Mouse (Mus musculus): ENCODE measurements around the gene Abca14. TPM values are rescaled to one million over a fixed set of nuclear protein-coding genes. Genes with fewer than 3 reads are reported as not detected.
A peak's percentile ranks its signal among the peaks of the same experiment; 100 is the strongest.
"Not testable (repeated sequence)": the region's sequence is repeated elsewhere in the genome, so short reads cannot be mapped to it uniquely, and the experiment has no call there.

Abca14 gene
- total RNA-seq, 1 experiment from 2014 or later, result not detected

DNA sequence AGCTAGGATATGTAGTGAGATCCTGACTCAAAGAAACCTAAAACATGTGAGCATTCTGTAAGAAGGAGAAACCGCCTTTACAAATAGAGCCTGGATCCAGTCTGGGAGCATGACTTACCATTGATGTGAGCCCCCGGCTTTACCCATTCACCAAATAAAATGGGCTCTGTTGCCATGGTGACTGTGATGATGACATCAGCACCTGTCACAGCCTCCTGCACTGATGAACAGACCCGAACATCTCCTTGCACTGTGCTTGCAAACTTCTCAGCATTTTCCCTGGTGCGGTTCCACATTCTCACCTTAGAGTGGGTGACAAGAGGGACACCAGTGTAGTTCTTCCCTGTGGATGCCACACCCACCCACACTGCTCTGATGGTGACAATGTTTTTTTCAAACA, 8.6 kb upstream of the Abca14 start:
- no peak for ATAC-seq (replicated peaks; ENCODE audit: low read depth, poor library complexity, severe bottlenecking)

GRCm38 (mm10) chr7:120201231-120201744, 2.5 kb upstream of the Abca14 start:
- no peak for ATAC-seq (replicated peaks; ENCODE audit: low read depth, poor library complexity, severe bottlenecking)

GRCm38 (mm10) chr7:120201771-120202170, 2.0 kb upstream of the Abca14 start, which contains the start of gene Crym:
TSS of gene Crym (minus strand) at chr7:120202111.
- ATAC-seq (replicated peaks; ENCODE audit: low read depth, poor library complexity, severe bottlenecking), result no peak

GRCm38 (mm10) chr7:120205989-120206388, 2.2 kb downstream of the Abca14 start:
- ATAC-seq (replicated peaks; ENCODE audit: low read depth, poor library complexity, severe bottlenecking), result no peak

GRCm38 (mm10) chr7:120228541-120228940, 24.8 kb downstream of the Abca14 start:
- ATAC-seq (replicated peaks; ENCODE audit: low read depth, poor library complexity, severe bottlenecking), result no peak

DNA sequence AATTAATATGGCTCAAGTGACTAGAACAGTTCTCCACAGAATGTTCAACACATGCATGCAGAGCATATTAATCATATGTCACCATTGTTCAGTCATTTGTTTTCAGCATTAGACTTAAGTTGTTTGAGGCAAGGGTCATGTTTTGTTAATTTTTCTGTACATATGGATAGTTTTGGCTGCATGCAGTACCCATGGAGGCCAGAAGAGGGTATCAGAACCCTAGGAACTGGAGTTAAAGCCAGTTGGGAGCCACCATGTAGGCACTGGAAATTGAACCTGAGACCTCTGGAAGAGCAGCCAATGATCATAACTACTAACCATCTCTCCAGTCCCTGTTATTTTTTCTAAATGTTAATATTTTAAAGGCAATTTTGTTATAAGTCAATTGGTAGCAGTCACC, 37.3 kb downstream of the Abca14 start:
- 0 out of 2 replicates have a peak, but pooled peaks have one; percentile 54 for ATAC-seq (replicated peaks; ENCODE audit: low read depth, poor library complexity, severe bottlenecking)

GRCm38 (mm10) chr7:120271135-120271991, 67.6 kb downstream of the Abca14 start:
- no peak for ATAC-seq (replicated peaks; ENCODE audit: low read depth, poor library complexity, severe bottlenecking)

- no peak for ATAC-seq (replicated peaks; ENCODE audit: low read depth, poor library complexity, severe bottlenecking)
Measured at GRCm38 (mm10) chr7:120272110-120272509, 68.3 kb downstream of the Abca14 start.

GRCm38 (mm10) chr7:120285286-120285685, 81.5 kb downstream of the Abca14 start:
- ATAC-seq (replicated peaks; ENCODE audit: low read depth, poor library complexity, severe bottlenecking), result no peak

DNA sequence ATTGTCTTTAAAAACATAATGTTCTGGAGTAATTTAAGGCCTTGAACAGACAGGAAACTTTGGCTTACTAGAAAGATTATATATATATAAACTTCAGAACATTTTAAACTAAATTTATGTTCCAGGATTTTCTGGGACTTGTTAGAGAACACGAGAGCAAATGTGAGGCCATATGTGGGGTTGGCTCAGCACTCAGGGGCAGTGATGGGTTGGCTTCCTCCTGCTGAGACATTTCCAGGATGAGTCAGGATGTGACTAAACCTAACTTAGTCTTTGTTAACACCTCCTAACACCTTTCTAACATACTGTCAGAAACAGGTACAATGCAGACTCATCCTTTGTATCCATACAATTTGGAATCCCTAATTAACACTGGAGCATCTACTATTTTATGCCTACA, 112.3 kb downstream of the Abca14 start:
- no peak for ATAC-seq (replicated peaks; ENCODE audit: low read depth, poor library complexity, severe bottlenecking)

- no peak for ATAC-seq (replicated peaks; ENCODE audit: low read depth, poor library complexity, severe bottlenecking)
Measured at GRCm38 (mm10) chr7:120322963-120323362, 119.2 kb downstream of the Abca14 start.

GRCm38 (mm10) chr7:120325911-120326310, 122.2 kb downstream of the Abca14 start:
- not testable (repeated sequence) for ATAC-seq (replicated peaks; ENCODE audit: low read depth, poor library complexity, severe bottlenecking)

GRCm38 (mm10) chr7:120327220-120328073, 123.7 kb downstream of the Abca14 start:
- ATAC-seq (replicated peaks; ENCODE audit: low read depth, poor library complexity, severe bottlenecking), result no peak

- ATAC-seq (replicated peaks; ENCODE audit: low read depth, poor library complexity, severe bottlenecking), result no peak
Measured at GRCm38 (mm10) chr7:120328087-120328793, 124.5 kb downstream of the Abca14 start, which contains the start of gene Abca15. TSS of gene Abca15 (plus strand) at chr7:120328670.

DNA sequence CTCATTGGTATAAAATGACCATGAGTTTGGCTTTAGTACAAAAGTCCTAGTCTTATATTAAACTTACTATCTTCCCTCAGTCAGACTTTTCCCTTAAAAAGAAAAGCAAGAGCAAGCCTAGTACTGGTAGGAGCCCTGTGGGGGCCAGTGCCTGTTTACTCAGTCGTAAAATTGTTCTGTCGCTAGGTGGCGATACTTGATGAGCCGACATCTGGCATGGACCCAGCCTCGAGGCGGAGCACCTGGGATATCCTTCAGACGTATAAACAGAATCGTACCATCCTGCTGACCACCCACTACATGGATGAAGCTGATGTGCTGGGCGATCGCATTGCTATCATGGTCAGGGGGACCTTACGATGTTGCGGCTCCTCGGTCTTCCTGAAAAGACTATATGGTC, 157.4 kb downstream of the Abca14 start:
- no peak; the same call in 1 of the 2 replicates for ATAC-seq (replicated peaks; ENCODE audit: low read depth, poor library complexity, severe bottlenecking)

Other genes with a start within 250 kb of the Abca14 start
- gene Dnah3, start 108.7 kb upstream of the Abca14 start, total RNA-seq (2017), result not detected in 2 replicates
- gene Tmem159, start 101.6 kb upstream of the Abca14 start, total RNA-seq (2017), result 3.6 and 5.9 TPM in 2 replicates
- not detected in 2 replicates for gene Zp2, start 58.7 kb upstream of the Abca14 start, total RNA-seq (2017)
- gene Anks4b, start 30.1 kb upstream of the Abca14 start, total RNA-seq (2017), result not detected in 2 replicates
- gene Crym, start 1.9 kb upstream of the Abca14 start, total RNA-seq (2017), result not detected in 2 replicates
- not detected in 2 replicates for gene Abca15, start 124.7 kb downstream of the Abca14 start, total RNA-seq (2017)
- not detected in 2 replicates for gene Abca16, start 205.7 kb downstream of the Abca14 start, total RNA-seq (2017)

Data from common myeloid progenitor, adult 5-6 weeks (primary cell).